Mouse (Mus musculus): ENCODE data around the gene Gdf11.

Gene Gdf11

GRCm38 (mm10) chr10:128919203-128919631 lies 27.7 kb upstream of the Gdf11 start:
- DNase-seq, result peak; percentile 68 to 74

- peak; percentile 98 to 99 for DNase-seq
Measured at GRCm38 (mm10) chr10:128918246-128918645, 26.7 kb upstream of the Gdf11 start.

- no peak for DNase-seq
Measured at GRCm38 (mm10) chr10:128917400-128917799, 25.9 kb upstream of the Gdf11 start.

- DNase-seq, result no peak
Measured at GRCm38 (mm10) chr10:128916665-128917064, 25.1 kb upstream of the Gdf11 start.

- DNase-seq, result no peak
Measured at GRCm38 (mm10) chr10:128915550-128915949, 24.0 kb upstream of the Gdf11 start.

GRCm38 (mm10) chr10:128913696-128914095 lies 22.2 kb upstream of the Gdf11 start:
- peak in 1 of 2 experiments; percentile 50 for DNase-seq

GRCm38 (mm10) chr10:128913219-128913618 lies 21.7 kb upstream of the Gdf11 start:
- peak; percentile 97 for DNase-seq

GRCm38 (mm10) chr10:128912791-128913190 lies 21.3 kb upstream of the Gdf11 start:
- DNase-seq, result no peak

- no peak for DNase-seq
Measured at GRCm38 (mm10) chr10:128912268-128912667, 20.8 kb upstream of the Gdf11 start.

- DNase-seq, result no peak
Measured at GRCm38 (mm10) chr10:128911430-128911829, 19.9 kb upstream of the Gdf11 start.

GRCm38 (mm10) chr10:128910066-128910841 lies 18.7 kb upstream of the Gdf11 start:
- DNase-seq, result peak in 1 of 2 experiments; percentile 58

- DNase-seq, result peak; percentile 62 to 81
Measured at GRCm38 (mm10) chr10:128909567-128910028, 18.1 kb upstream of the Gdf11 start.

- no peak for DNase-seq
Measured at GRCm38 (mm10) chr10:128908778-128909448, 17.4 kb upstream of the Gdf11 start.

GRCm38 (mm10) chr10:128904812-128905211 lies 13.3 kb upstream of the Gdf11 start:
- no peak for DNase-seq

- no peak for DNase-seq
Measured at GRCm38 (mm10) chr10:128902409-128902988, 11.0 kb upstream of the Gdf11 start.

GRCm38 (mm10) chr10:128901409-128901808 lies 9.9 kb upstream of the Gdf11 start:
- no peak for DNase-seq

GRCm38 (mm10) chr10:128900698-128901097 lies 9.2 kb upstream of the Gdf11 start, which contains the start of gene Cd63:
Gene Cd63, plus strand, starts transcription at chr10:128900989.
- DNase-seq, result no peak

- no peak for DNase-seq
Measured at GRCm38 (mm10) chr10:128899759-128900490, 8.4 kb upstream of the Gdf11 start.

- no peak for DNase-seq
Measured at GRCm38 (mm10) chr10:128897501-128897900, 6.0 kb upstream of the Gdf11 start.

- DNase-seq, result no peak
Measured at GRCm38 (mm10) chr10:128896807-128897206, 5.3 kb upstream of the Gdf11 start.

GRCm38 (mm10) chr10:128895952-128896693 lies 4.6 kb upstream of the Gdf11 start:
- peak in 1 of 2 experiments; percentile 52 for DNase-seq

- DNase-seq, result peak; percentile 60 to 84
Measured at GRCm38 (mm10) chr10:128895437-128895836, 3.9 kb upstream of the Gdf11 start.
